Mouse (Mus musculus) myocyte (in vitro differentiated cells): ENCODE data around the gene Acadvl. TPM values are rescaled to one million over a fixed set of nuclear protein-coding genes. Genes with fewer than 3 reads are reported as not detected.

ENCODE experiments used
- H3K27me3 ChIP-seq: one replicate; pipeline ENCODE4 v1.6.1; 2011; ENCODE audit not compliant: control insufficient read depth, insufficient read depth, insufficient read length
- H3K36me3 ChIP-seq: one replicate; pipeline ENCODE4 v1.6.1; 2011; ENCODE audit not compliant: control insufficient read depth, insufficient read depth
- H3K4me2 ChIP-seq: one replicate; pipeline ENCODE4 v1.6.1; 2011; ENCODE audit warnings: low read depth, control low read depth
- H3K4me3 ChIP-seq: one replicate; pipeline ENCODE4 v1.5.1; 2011; ENCODE audit warnings: mild to moderate bottlenecking, control low read depth, moderate library complexity
- H3K79me2 ChIP-seq: one replicate; pipeline ENCODE4 v1.6.1; 2011; ENCODE audit not compliant: control insufficient read depth, insufficient read depth
- H3ac ChIP-seq: one replicate; pipeline ENCODE4 v1.6.1; 2011; ENCODE audit not compliant: control insufficient read depth, insufficient read length
- CEBPB ChIP-seq: IDR thresholded peaks from 2 replicates; pipeline ENCODE4 v1.6.1; 2011; ENCODE audit warnings: mild to moderate bottlenecking, moderate library complexity; ENCODE audit not compliant: poor library complexity, insufficient read depth, severe bottlenecking
- E2F4 ChIP-seq: IDR thresholded peaks from one replicate; pipeline ENCODE4 v1.6.1; 2011; ENCODE audit warnings: mild to moderate bottlenecking, control low read depth, moderate library complexity; ENCODE audit not compliant: insufficient read depth
- MAX ChIP-seq: IDR thresholded peaks from one replicate; pipeline ENCODE4 v1.6.1; 2011; ENCODE audit warnings: low read depth, mild to moderate bottlenecking, control low read depth
- MYOD1 ChIP-seq, 3 experiments: IDR thresholded peaks; one replicate each; pipeline ENCODE4 v1.6.1; 2011; ENCODE audit warnings: control low read depth in 2 of 3, low read depth in 2 of 3, mild to moderate bottlenecking in 2 of 3, moderate library complexity in 1 of 3; ENCODE audit not compliant: insufficient read length in 2 of 3, control insufficient read depth in 1 of 3
- MYOG ChIP-seq, 3 experiments: IDR thresholded peaks; one replicate each; pipeline ENCODE4 v1.6.1; 2011; ENCODE audit warnings: control low read depth in 2 of 3, low read depth in 2 of 3, mild to moderate bottlenecking in 2 of 3; ENCODE audit not compliant: insufficient read length in 2 of 3, control insufficient read depth in 1 of 3, insufficient read depth in 1 of 3
- POLR2A ChIP-seq: IDR thresholded peaks from one replicate; pipeline ENCODE4 v1.6.1; 2011; ENCODE audit warnings: low read depth, mild to moderate bottlenecking, control low read depth, moderate library complexity; ENCODE audit not compliant: insufficient read length
- POLR2AphosphoS2 ChIP-seq: IDR thresholded peaks from one replicate; pipeline ENCODE4 v1.6.1; 2011; ENCODE audit warnings: low read depth, control low read depth; ENCODE audit not compliant: insufficient read length
- REST ChIP-seq: IDR thresholded peaks from one replicate; pipeline ENCODE4 v1.6.1; 2011; ENCODE audit warnings: mild to moderate bottlenecking, control low read depth, moderate library complexity; ENCODE audit not compliant: insufficient read depth, insufficient read length
- SRF ChIP-seq: IDR thresholded peaks from one replicate; pipeline ENCODE4 v1.6.1; 2011; ENCODE audit warnings: low read depth; ENCODE audit not compliant: control insufficient read depth, insufficient read length
- TCF12 ChIP-seq: IDR thresholded peaks from one replicate; pipeline ENCODE4 v1.6.1; 2011; ENCODE audit warnings: mild to moderate bottlenecking, control low read depth; ENCODE audit not compliant: poor library complexity, insufficient read depth, severe bottlenecking
- TCF3 ChIP-seq: IDR thresholded peaks from one replicate; pipeline ENCODE4 v1.6.1; 2011; ENCODE audit warnings: low read depth, control low read depth; ENCODE audit not compliant: insufficient read length
- USF1 ChIP-seq: IDR thresholded peaks from one replicate; pipeline ENCODE4 v1.6.1; 2011; ENCODE audit warnings: low read depth, mild to moderate bottlenecking, control low read depth, moderate library complexity
- polyA plus RNA-seq: library from polyadenylated mRNA; unstranded; fragments of >200 nt; fragmentation: generic; extraction: Trizol; gene quantifications from one replicate; pipeline ENCODE4 v1.2.1, GENCODE M21; 2012; ENCODE audit warnings: missing spikeins

Acadvl gene
- polyA plus RNA-seq, 1 experiment, result 130 TPM

GRCm38 (mm10) chr11:69964650-69965270 is 50.5 kb downstream of the Acadvl start, which contains the start of gene Cldn7:
TSS of gene Cldn7 (plus strand) at chr11:69964779.
- Histone ChIP-seq H3ac (no peak within 1 kb of the TSS), H3K4me2 (no peak within 1 kb of the TSS), H3K4me3 (no peak within 1 kb of the TSS), H3K36me3 (peaks cover 12% of the 10 kb centered on the region), H3K79me2 (no peaks in the 10 kb centered on the region), H3K27me3 (peaks cover 36% of the 10 kb centered on the region)
- no peak for TF ChIP-seq USF1
- TF ChIP-seq E2F4, result no peak
- TF ChIP-seq MYOG (IDR thresholded peaks at IDR 0.05; ENCODE audit: control insufficient read depth in 1 of 3, insufficient read depth in 1 of 3, insufficient read length in 2 of 3, low read depth in 2 of 3), result no peak
- no peak for TF ChIP-seq POLR2A
- TF ChIP-seq SRF, result no peak
- TF ChIP-seq CEBPB, result no peak
- TF ChIP-seq MAX, result no peak
- TF ChIP-seq POLR2AphosphoS2, result no peak
- no peak for TF ChIP-seq MYOD1 (IDR thresholded peaks at IDR 0.05; ENCODE audit: control insufficient read depth in 1 of 3, insufficient read length in 2 of 3, low read depth in 2 of 3)
- no peak for TF ChIP-seq REST

- H3K4me3 ChIP-seq, result no peak overlapping the region
- peaks cover 36% of the 10 kb centered on the region for H3K27me3 ChIP-seq
- no peaks in the 10 kb centered on the region for H3K79me2 ChIP-seq
- H3K36me3 ChIP-seq, result no peaks in the 10 kb centered on the region
- H3K4me2 ChIP-seq, result no peak overlapping the region
- H3ac ChIP-seq, result no peak overlapping the region
- TF ChIP-seq TCF12, result no peak
- TF ChIP-seq MYOD1 (IDR thresholded peaks at IDR 0.05; ENCODE audit: control insufficient read depth in 1 of 3, insufficient read length in 2 of 3, low read depth in 2 of 3), result no peak
- no peak for TF ChIP-seq USF1
- no peak for TF ChIP-seq POLR2A
- TF ChIP-seq MAX, result no peak
- TF ChIP-seq TCF3, result no peak
- TF ChIP-seq REST, result no peak
- no peak for TF ChIP-seq SRF
- TF ChIP-seq MYOG (IDR thresholded peaks at IDR 0.05; ENCODE audit: control insufficient read depth in 1 of 3, insufficient read depth in 1 of 3, insufficient read length in 2 of 3, low read depth in 2 of 3), result no peak
- TF ChIP-seq E2F4, result no peak
- TF ChIP-seq CEBPB, result no peak
- TF ChIP-seq POLR2AphosphoS2, result no peak
Measured at GRCm38 (mm10) chr11:69961841-69962240, 53.4 kb downstream of the Acadvl start.

GRCm38 (mm10) chr11:69960616-69961015 is 54.6 kb downstream of the Acadvl start:
- H3ac ChIP-seq, result no peak overlapping the region
- H3K27me3 ChIP-seq, result peaks cover 28% of the 10 kb centered on the region
- no peaks in the 10 kb centered on the region for H3K79me2 ChIP-seq
- H3K36me3 ChIP-seq, result no peaks in the 10 kb centered on the region
- H3K4me2 ChIP-seq, result no peak overlapping the region
- TF ChIP-seq MYOD1 (IDR thresholded peaks at IDR 0.05; ENCODE audit: control insufficient read depth in 1 of 3, insufficient read length in 2 of 3, low read depth in 2 of 3) (no peak), MYOG (IDR thresholded peaks at IDR 0.05; ENCODE audit: control insufficient read depth in 1 of 3, insufficient read depth in 1 of 3, insufficient read length in 2 of 3, low read depth in 2 of 3) (no peak), REST (no peak), CEBPB (no peak), MAX (no peak), USF1 (no peak), TCF12 (no peak)
- H3K4me3 ChIP-seq, result no peak overlapping the region

Other genes starting within 250 kb of the Acadvl start
- gene Zbtb4, start 249.5 kb downstream of the Acadvl start, polyA plus RNA-seq, result 9.4 TPM
- 95.3 TPM for gene Chrnb1, start 219.5 kb downstream of the Acadvl start, polyA plus RNA-seq
- gene Fgf11, start 213.6 kb downstream of the Acadvl start, polyA plus RNA-seq, result 17.5 TPM
- gene Tmem102, start 209.8 kb downstream of the Acadvl start, polyA plus RNA-seq, result 0.61 TPM
- gene Gm39566, start 200.1 kb downstream of the Acadvl start, polyA plus RNA-seq, result 0.02 TPM
- gene Spem2, start 196.9 kb downstream of the Acadvl start, polyA plus RNA-seq, result not detected
- gene Spem1, start 193.2 kb downstream of the Acadvl start, polyA plus RNA-seq, result 0.05 TPM
- 12.8 TPM for gene Nlgn2, start 177.6 kb downstream of the Acadvl start, polyA plus RNA-seq
- 259 TPM for gene Tmem256, start 176.9 kb downstream of the Acadvl start, polyA plus RNA-seq
- gene Plscr3, start 169.0 kb downstream of the Acadvl start, polyA plus RNA-seq, result 91.9 TPM
- gene Tnk1, start 156.7 kb downstream of the Acadvl start, polyA plus RNA-seq, result not detected
- not detected for gene Tmem95, start 137.4 kb downstream of the Acadvl start, polyA plus RNA-seq
- gene Kctd11, start 134.0 kb downstream of the Acadvl start, polyA plus RNA-seq, result 24.5 TPM
- 1.4 TPM for gene Acap1, start 119.9 kb downstream of the Acadvl start, polyA plus RNA-seq
- gene 2810408A11Rik, start 114.4 kb downstream of the Acadvl start, polyA plus RNA-seq, result 3.0 TPM
- gene Neurl4, start 114.3 kb downstream of the Acadvl start, polyA plus RNA-seq, result 42.2 TPM
- 38.0 TPM for gene Gps2, start 101.5 kb downstream of the Acadvl start, polyA plus RNA-seq
- gene Eif5a, start 93.5 kb downstream of the Acadvl start, polyA plus RNA-seq, result 1,243 TPM
- gene Ybx2, start 79.6 kb downstream of the Acadvl start, polyA plus RNA-seq, result 0.12 TPM
- gene Slc2a4, start 67.2 kb downstream of the Acadvl start, polyA plus RNA-seq, result 14.1 TPM
- gene Cldn7, start 50.6 kb downstream of the Acadvl start, polyA plus RNA-seq, result not detected
- 146 TPM for gene Ctdnep1, start 34.3 kb downstream of the Acadvl start, polyA plus RNA-seq
- 91.5 TPM for gene Elp5, start 32.9 kb downstream of the Acadvl start, polyA plus RNA-seq
- 530 TPM for gene Gabarap, start 24.3 kb downstream of the Acadvl start, polyA plus RNA-seq
- gene Phf23, start 19.6 kb downstream of the Acadvl start, polyA plus RNA-seq, result 58.6 TPM
- gene Dvl2, start 14.8 kb downstream of the Acadvl start, polyA plus RNA-seq, result 24.3 TPM
- 26.8 TPM for gene Dlg4, start 1.5 kb upstream of the Acadvl start, polyA plus RNA-seq
- gene Asgr1, start 38.7 kb upstream of the Acadvl start, polyA plus RNA-seq, result 0.06 TPM
- 0.85 TPM for gene Asgr2, start 77.2 kb upstream of the Acadvl start, polyA plus RNA-seq
- gene Mgl2, start 114.9 kb upstream of the Acadvl start, polyA plus RNA-seq, result 1.2 TPM
- 0.13 TPM for gene Clec10a, start 140.8 kb upstream of the Acadvl start, polyA plus RNA-seq
- gene Slc16a11, start 197.3 kb upstream of the Acadvl start, polyA plus RNA-seq, result 17.4 TPM
- gene Slc16a13, start 205.7 kb upstream of the Acadvl start, polyA plus RNA-seq, result 4.8 TPM
- 2.8 TPM for gene Bcl6b, start 214.4 kb upstream of the Acadvl start, polyA plus RNA-seq
- gene 0610010K14Rik, start 222.5 kb upstream of the Acadvl start, polyA plus RNA-seq, result 75.5 TPM
- gene Gm21988, start 224.4 kb upstream of the Acadvl start, polyA plus RNA-seq, result 9.2 TPM
- 339 TPM for gene Rnasek, start 224.4 kb upstream of the Acadvl start, polyA plus RNA-seq
- 0.25 TPM for gene Alox12, start 239.9 kb upstream of the Acadvl start, polyA plus RNA-seq